Mouse (Mus musculus): ENCODE results near the gene Got1. TPM values are rescaled to one million over a fixed set of nuclear protein-coding genes. Genes with fewer than 3 reads are reported as not detected.

Got1 gene
- polyA plus RNA-seq, 1 experiment: 7.6 TPM

- TF ChIP-seq GATA1 (IDR thresholded peaks at IDR 0.05; ENCODE audit: low read length): no peak
Observed at GRCm38 (mm10) chr19:43472331-43472730, 52.1 kb downstream of the Got1 start.

- no peak for TF ChIP-seq GATA1 (IDR thresholded peaks at IDR 0.05; ENCODE audit: low read length)
Observed at GRCm38 (mm10) chr19:43469333-43469732, 55.1 kb downstream of the Got1 start.

GRCm38 (mm10) chr19:43467927-43468685 lies 56.3 kb downstream of the Got1 start:
- TF ChIP-seq GATA1 (IDR thresholded peaks at IDR 0.05; ENCODE audit: low read length): no peak

- no peak for TF ChIP-seq GATA1 (IDR thresholded peaks at IDR 0.05; ENCODE audit: low read length)
Observed at GRCm38 (mm10) chr19:43465601-43466255, 58.7 kb downstream of the Got1 start.

- no peak for TF ChIP-seq GATA1 (IDR thresholded peaks at IDR 0.05; ENCODE audit: low read length)
Observed at GRCm38 (mm10) chr19:43465076-43465475, 59.3 kb downstream of the Got1 start.

GRCm38 (mm10) chr19:43464294-43464687 lies 60.1 kb downstream of the Got1 start:
- TF ChIP-seq GATA1 (IDR thresholded peaks at IDR 0.05; ENCODE audit: low read length): no peak

- TF ChIP-seq GATA1 (IDR thresholded peaks at IDR 0.05; ENCODE audit: low read length): no peak
Observed at GRCm38 (mm10) chr19:43463546-43464293, 60.7 kb downstream of the Got1 start.

GRCm38 (mm10) chr19:43462141-43462540 lies 62.3 kb downstream of the Got1 start:
- no peak for TF ChIP-seq GATA1 (IDR thresholded peaks at IDR 0.05; ENCODE audit: low read length)

GRCm38 (mm10) chr19:43460481-43460880 lies 63.9 kb downstream of the Got1 start:
- no peak for TF ChIP-seq GATA1 (IDR thresholded peaks at IDR 0.05; ENCODE audit: low read length)

- TF ChIP-seq GATA1 (IDR thresholded peaks at IDR 0.05; ENCODE audit: low read length): no peak
Observed at GRCm38 (mm10) chr19:43459948-43460347, 64.5 kb downstream of the Got1 start.

- TF ChIP-seq GATA1 (IDR thresholded peaks at IDR 0.05; ENCODE audit: low read length): peak; percentile 95
Observed at GRCm38 (mm10) chr19:43453025-43453424, 71.4 kb downstream of the Got1 start.

GRCm38 (mm10) chr19:43452176-43452575 lies 72.2 kb downstream of the Got1 start:
- no peak for TF ChIP-seq GATA1 (IDR thresholded peaks at IDR 0.05; ENCODE audit: low read length)

GRCm38 (mm10) chr19:43451563-43451962 lies 72.8 kb downstream of the Got1 start:
- TF ChIP-seq GATA1 (IDR thresholded peaks at IDR 0.05; ENCODE audit: low read length): no peak

Other genes with a start within 250 kb of the Got1 start
- gene Hpse2, start 136.2 kb downstream of the Got1 start, polyA plus RNA-seq (2012): not detected in 2 replicates
- 7.2 and 8.3 TPM in 2 replicates for gene Cnnm1, start 84.2 kb downstream of the Got1 start, polyA plus RNA-seq (2012)
- not detected in 2 replicates for gene Nkx2-3, start 87.7 kb upstream of the Got1 start, polyA plus RNA-seq (2012)
- gene Slc25a28, start 150.3 kb upstream of the Got1 start, polyA plus RNA-seq (2012): 41.9 and 43.3 TPM in 2 replicates
- 1.4 TPM in 2 replicates for gene Entpd7, start 165.1 kb upstream of the Got1 start, polyA plus RNA-seq (2012)
- 2.8 and 4.5 TPM in 2 replicates for gene Cutc, start 228.4 kb upstream of the Got1 start, polyA plus RNA-seq (2012)
- 5.7 and 6.1 TPM in 2 replicates for gene Cox15, start 228.4 kb upstream of the Got1 start, polyA plus RNA-seq (2012)